Mouse (Mus musculus) kidney, postnatal 0 days (tissue): ENCODE data around the gene Otulin. TPM values are rescaled to one million over a fixed set of nuclear protein-coding genes. Genes with fewer than 3 reads are reported as not detected.

Experiments used
- ATAC-seq: fragments of 200-750 bp; cut with Nextera tagmentation; replicated peaks from 2 replicates; pipeline ENCODE4 v1.8.0; 2017; ENCODE audit warnings: low read depth, moderate number of reproducible peaks, moderate TSS enrichment, moderate library complexity; ENCODE audit not compliant: low FRiP score
- DNase-seq: peaks from one replicate; pipeline ENCODE4 v3.0.0-alpha.2; 2016; ENCODE audit warnings: low spot score
- H3K27ac ChIP-seq: fragments of 300-500 bp; sonication (generic); 2 replicates; pipeline ENCODE4 v1.5.1; 2014; ENCODE audit warnings: mild to moderate bottlenecking
- H3K27me3 ChIP-seq: fragments of 300-500 bp; sonication (generic); 2 replicates; pipeline ENCODE4 v1.6.1; 2014; ENCODE audit warnings: low read length, mixed read lengths; ENCODE audit not compliant: insufficient read depth
- H3K36me3 ChIP-seq: fragments of 300-500 bp; sonication (generic); 2 replicates; pipeline ENCODE4 v1.6.1; 2014; ENCODE audit warnings: low read length, mixed read lengths; ENCODE audit not compliant: insufficient read depth
- H3K4me1 ChIP-seq: fragments of 300-500 bp; sonication (generic); replicated peaks from 2 replicates; pipeline ENCODE4 v1.6.1; 2014; ENCODE audit warnings: antibody characterized with exemption, low read length, mixed read lengths; ENCODE audit not compliant: insufficient read depth
- H3K4me2 ChIP-seq: fragments of 300-500 bp; sonication (generic); 2 replicates; pipeline ENCODE4 v1.6.1; 2014; ENCODE audit warnings: mild to moderate bottlenecking, low read length, moderate library complexity, mixed read lengths
- H3K4me3 ChIP-seq: fragments of 300-500 bp; sonication (generic); replicated peaks from 2 replicates; pipeline ENCODE4 v1.5.1; 2014; ENCODE audit warnings: low read depth, low read length
- H3K9ac ChIP-seq: fragments of 300-500 bp; sonication (generic); 2 replicates; pipeline ENCODE4 v1.6.1; 2014; ENCODE audit warnings: low read depth, low read length
- H3K9me3 ChIP-seq: fragments of 300-500 bp; sonication (generic); replicated peaks from 2 replicates; pipeline ENCODE4 v1.6.1; 2016; ENCODE audit warnings: low read length, inconsistent platforms, mixed read lengths
- CTCF ChIP-seq: IDR thresholded peaks from 2 replicates; pipeline ENCODE4 v1.5.1; 2016; ENCODE audit warnings: antibody characterized with exemption, low read depth, mild to moderate bottlenecking, moderate library complexity
- WGBS: fragments of 180-500 bp; shearing (Covaris S2); extraction: QIAGEN DNeasy Blood & Tissue Kit; methylation state at CpG from one replicate; pipeline ENCODE4 v1.1.7; 2014; 5-methylcytosine and 5-hydroxymethylcytosine counted together
- polyA plus RNA-seq: library from polyadenylated mRNA; unstranded; fragments of >200 nt; fragmentation: Nextera tagmentation; extraction: Ambion mirVana; gene quantifications from 2 replicates; pipeline ENCODE4 v1.2.1, GENCODE M21; 2015

Gene Otulin
- polyA plus RNA-seq, 1 experiment from 2014 or later, result 41.1 TPM

DNA sequence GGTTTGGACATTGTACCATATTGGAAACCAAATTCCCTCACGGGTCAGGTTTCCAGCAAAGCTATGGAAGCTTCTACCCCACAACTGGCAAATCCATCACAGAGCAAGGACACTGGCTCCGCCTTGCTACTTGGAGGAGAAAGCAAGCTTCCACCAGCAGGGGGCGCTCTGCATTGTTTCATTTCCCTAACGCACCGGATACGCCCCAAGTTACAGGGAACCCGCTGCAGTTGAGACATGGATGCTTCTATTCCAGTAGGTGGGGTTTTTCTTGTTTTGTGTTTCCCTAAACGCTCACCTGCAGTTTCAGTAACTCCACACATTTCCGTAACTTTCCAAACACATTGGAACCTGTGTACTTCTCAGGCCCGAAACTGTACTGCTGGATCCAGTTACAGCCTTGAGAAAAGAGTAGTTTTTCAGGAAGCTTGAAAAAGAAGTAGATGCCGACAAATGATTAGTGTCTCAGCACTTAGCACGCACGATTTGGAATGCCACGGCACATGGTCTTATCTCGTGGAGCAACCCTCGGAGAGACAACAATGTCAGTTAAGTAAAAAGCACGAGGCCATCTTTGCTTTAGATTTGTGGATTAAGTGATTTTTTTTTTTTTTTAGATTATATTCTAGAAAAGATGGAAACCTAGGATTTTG lies 29.2 kb upstream of the Otulin start:
- Histone ChIP-seq H3K9ac (no peak overlapping the region), H3K27ac (no peak overlapping the region), H3K4me2 (no peak overlapping the region), H3K4me3 (no peak overlapping the region), H3K9me3 (no peaks in the 10 kb centered on the region), H3K36me3 (no peaks in the 10 kb centered on the region), H3K4me1 (no peaks in the 10 kb centered on the region), H3K27me3 (no peaks in the 10 kb centered on the region)
- peak; percentile 75 for ATAC-seq
- WGBS, result 39% methylated on average over 17 of the region's 17 CpGs
- DNase-seq, result peak; percentile 94
- TF ChIP-seq CTCF, result peak; percentile 94

DNA sequence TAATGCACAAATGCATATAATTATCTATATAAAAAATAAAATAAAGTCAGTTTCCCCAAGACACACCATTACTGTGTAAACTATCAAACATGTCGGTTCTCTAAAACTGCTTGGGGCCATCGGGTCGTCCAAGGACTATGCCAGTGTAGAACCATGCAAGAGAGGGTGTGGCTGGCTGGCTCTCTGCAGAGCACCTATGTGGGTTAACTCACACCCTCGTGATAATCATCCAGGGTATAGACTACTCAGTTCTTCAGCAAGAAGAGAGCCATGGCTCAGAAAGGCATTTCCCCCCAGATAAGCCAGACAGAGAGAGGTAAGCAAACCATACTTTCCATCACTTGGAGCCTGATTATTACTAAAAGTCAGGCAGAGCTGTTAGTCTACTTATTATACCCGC lies 28.6 kb upstream of the Otulin start:
- WGBS, result 88% methylated on average over 5 of the region's 5 CpGs
- no peak overlapping the region for H3K9ac ChIP-seq
- ATAC-seq (no peak), DNase-seq (no peak)
- H3K27ac ChIP-seq, result no peak overlapping the region
- no peaks in the 10 kb centered on the region for H3K4me1 ChIP-seq
- H3K4me3 ChIP-seq, result no peak overlapping the region
- no peak overlapping the region for H3K4me2 ChIP-seq
- TF ChIP-seq CTCF, result no peak
- H3K9me3 ChIP-seq, result no peaks in the 10 kb centered on the region
- H3K36me3 ChIP-seq, result no peaks in the 10 kb centered on the region
- no peaks in the 10 kb centered on the region for H3K27me3 ChIP-seq

DNA sequence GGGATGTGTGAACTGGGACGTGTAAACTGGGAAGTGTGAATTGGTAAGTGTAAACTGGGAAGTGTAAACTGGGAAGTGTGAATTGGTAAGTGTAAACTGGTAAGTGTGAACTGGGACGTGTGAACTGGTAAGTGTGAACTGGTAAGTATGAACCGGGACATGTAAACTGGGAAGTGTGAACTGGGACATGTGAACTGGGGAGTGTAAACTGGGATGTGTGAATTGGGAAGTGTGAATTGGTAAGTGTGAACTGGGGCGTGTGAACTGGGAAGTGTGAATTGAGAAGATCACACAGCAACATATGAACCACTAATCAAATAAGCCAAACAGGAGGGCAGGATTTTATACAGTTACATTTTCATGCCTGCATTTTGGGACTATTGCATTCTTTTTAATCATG lies 27.9 kb upstream of the Otulin start:
- WGBS, result 83% methylated on average over 4 of the region's 4 CpGs
- H3K4me2 ChIP-seq, result no peak overlapping the region
- no peaks in the 10 kb centered on the region for H3K36me3 ChIP-seq
- H3K9ac ChIP-seq, result no peak overlapping the region
- H3K9me3 ChIP-seq, result no peaks in the 10 kb centered on the region
- no peak for TF ChIP-seq CTCF
- no peaks in the 10 kb centered on the region for H3K27me3 ChIP-seq
- DNase-seq (no peak), ATAC-seq (no peak)
- no peaks in the 10 kb centered on the region for H3K4me1 ChIP-seq
- H3K4me3 ChIP-seq, result no peak overlapping the region
- H3K27ac ChIP-seq, result no peak overlapping the region

DNA sequence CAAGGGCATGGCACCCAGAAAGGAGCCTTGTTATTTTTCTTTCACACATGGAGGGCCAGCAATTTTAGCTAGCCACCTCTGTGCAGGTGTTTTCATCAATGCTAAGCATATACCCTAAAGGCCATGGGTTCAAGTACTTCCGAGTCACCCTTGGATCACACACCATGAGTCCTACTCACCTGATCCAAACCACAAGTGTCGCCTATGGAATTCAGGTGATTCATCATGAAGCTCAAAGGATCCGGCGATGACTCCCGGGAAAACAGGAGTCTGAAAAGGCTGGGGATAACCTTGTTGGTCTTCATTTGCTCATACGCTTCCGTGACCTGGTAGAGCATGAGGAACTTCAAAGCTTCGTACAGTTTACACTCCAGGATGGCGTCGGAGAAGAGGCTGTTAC lies 27.4 kb upstream of the Otulin start:
- Histone ChIP-seq H3K27ac (no peak overlapping the region), H3K9ac (no peak overlapping the region), H3K4me3 (no peak overlapping the region), H3K9me3 (no peaks in the 10 kb centered on the region), H3K36me3 (no peaks in the 10 kb centered on the region), H3K4me1 (no peaks in the 10 kb centered on the region), H3K4me2 (no peak overlapping the region), H3K27me3 (no peaks in the 10 kb centered on the region)
- no peak for DNase-seq
- no peak for ATAC-seq
- no peak for TF ChIP-seq CTCF
- WGBS, result 95% methylated on average over 10 of the region's 10 CpGs

DNA sequence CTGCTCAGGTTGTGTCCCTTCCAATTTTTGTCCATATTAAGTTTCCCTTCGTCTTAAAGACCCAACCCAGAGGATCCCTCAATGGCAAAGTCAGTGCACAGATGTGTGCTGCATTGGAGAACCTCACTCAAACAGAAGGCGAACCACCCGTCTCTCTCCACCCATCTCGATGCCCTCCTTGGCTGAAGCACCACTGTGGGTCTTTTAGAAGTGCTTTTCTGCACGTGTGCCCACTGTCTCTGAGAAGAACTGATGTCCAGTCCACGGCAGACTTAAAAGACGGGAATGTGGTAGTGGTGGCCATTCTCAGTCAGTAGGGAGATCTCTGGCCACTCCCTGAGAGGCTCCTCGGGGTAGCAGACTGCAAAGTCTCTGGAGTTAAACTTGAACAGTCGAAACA lies 26.1 kb upstream of the Otulin start:
- WGBS, result 79% methylated on average over 9 of the region's 9 CpGs
- H3K4me2 ChIP-seq, result no peak overlapping the region
- ATAC-seq, result no peak

GRCm38 (mm10) chr15:27655015-27655414 lies 24.5 kb upstream of the Otulin start:
- Histone ChIP-seq H3K36me3 (no peaks in the 10 kb centered on the region), H3K27me3 (no peaks in the 10 kb centered on the region), H3K27ac (no peak overlapping the region), H3K9ac (no peak overlapping the region), H3K4me2 (no peak overlapping the region), H3K4me3 (no peak overlapping the region), H3K9me3 (no peaks in the 10 kb centered on the region), H3K4me1 (no peaks in the 10 kb centered on the region)
- ATAC-seq, result no peak
- WGBS, result 13% methylated on average over 5 of the region's 5 CpGs
- TF ChIP-seq CTCF, result no peak
- peak; percentile 53 for DNase-seq

More for the DNA sequence above, 26.1 kb upstream of the Otulin start:
- Histone ChIP-seq H3K4me1 (no peaks in the 10 kb centered on the region), H3K36me3 (no peaks in the 10 kb centered on the region), H3K27ac (no peak overlapping the region), H3K27me3 (no peaks in the 10 kb centered on the region), H3K9ac (no peak overlapping the region), H3K9me3 (no peaks in the 10 kb centered on the region), H3K4me3 (no peak overlapping the region)
- TF ChIP-seq CTCF, result no peak
- DNase-seq, result no peak

DNA sequence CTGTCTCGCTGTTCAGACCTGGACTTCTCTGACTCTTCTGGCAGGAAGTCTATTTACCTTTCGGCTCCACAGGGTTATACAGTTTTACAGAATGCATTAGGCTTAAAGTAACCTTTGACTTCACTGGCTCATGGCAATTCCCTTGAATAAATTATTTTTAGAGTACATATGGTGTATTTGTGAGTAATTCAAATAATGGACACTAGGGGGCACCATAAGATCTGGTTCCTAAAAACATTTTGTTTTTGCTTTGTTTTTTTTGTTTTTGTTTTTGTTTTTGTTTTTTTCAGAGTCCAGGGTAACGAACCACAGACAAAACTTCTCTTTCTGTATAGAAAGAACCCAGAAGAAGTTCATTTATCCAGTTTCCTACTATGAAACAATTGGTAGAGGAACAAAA lies 17.2 kb upstream of the Otulin start:
- no peaks in the 10 kb centered on the region for H3K4me1 ChIP-seq
- DNase-seq (peak; percentile 58), ATAC-seq (no peak)
- no peak overlapping the region for H3K27ac ChIP-seq
- H3K4me2 ChIP-seq, result no peak overlapping the region
- H3K9me3 ChIP-seq, result no peaks in the 10 kb centered on the region
- 32% methylated on average over 3 of the region's 3 CpGs for WGBS
- H3K27me3 ChIP-seq, result no peaks in the 10 kb centered on the region
- H3K4me3 ChIP-seq, result no peak overlapping the region
- H3K9ac ChIP-seq, result no peak overlapping the region
- peak; percentile 71 for TF ChIP-seq CTCF
- H3K36me3 ChIP-seq, result no peaks in the 10 kb centered on the region
